Mouse (Mus musculus): Measurements from ENCODE around the gene Tec. TPM values are rescaled to one million over a fixed set of nuclear protein-coding genes. Genes with fewer than 3 reads are reported as not detected.

The Tec gene
- polyA plus RNA-seq, 1 experiment from 2014 or later = 8.6 TPM

- no peak overlapping the region for H3K27ac ChIP-seq
- no peaks in the 10 kb centered on the region for H3K9me3 ChIP-seq (replicated peaks)
- no peaks in the 10 kb centered on the region for H3K27me3 ChIP-seq
- peaks cover 9% of the 10 kb centered on the region; the same call in 1 of the 2 replicates for H3K36me3 ChIP-seq
- no peak overlapping the region for H3K9ac ChIP-seq
- H3K4me1 ChIP-seq = no peaks in the 10 kb centered on the region
- WGBS = 54% methylated on average over 5 of the region's 5 CpGs
- H3K4me3 ChIP-seq (replicated peaks) = no peak overlapping the region
- ATAC-seq (replicated peaks; ENCODE audit: low FRiP score) = no peak
- no peak overlapping the region for H3K4me2 ChIP-seq
These were observed 107.0 kb downstream of the Tec start for GRCm38 (mm10) chr5:72761237-72761636.

DNA sequence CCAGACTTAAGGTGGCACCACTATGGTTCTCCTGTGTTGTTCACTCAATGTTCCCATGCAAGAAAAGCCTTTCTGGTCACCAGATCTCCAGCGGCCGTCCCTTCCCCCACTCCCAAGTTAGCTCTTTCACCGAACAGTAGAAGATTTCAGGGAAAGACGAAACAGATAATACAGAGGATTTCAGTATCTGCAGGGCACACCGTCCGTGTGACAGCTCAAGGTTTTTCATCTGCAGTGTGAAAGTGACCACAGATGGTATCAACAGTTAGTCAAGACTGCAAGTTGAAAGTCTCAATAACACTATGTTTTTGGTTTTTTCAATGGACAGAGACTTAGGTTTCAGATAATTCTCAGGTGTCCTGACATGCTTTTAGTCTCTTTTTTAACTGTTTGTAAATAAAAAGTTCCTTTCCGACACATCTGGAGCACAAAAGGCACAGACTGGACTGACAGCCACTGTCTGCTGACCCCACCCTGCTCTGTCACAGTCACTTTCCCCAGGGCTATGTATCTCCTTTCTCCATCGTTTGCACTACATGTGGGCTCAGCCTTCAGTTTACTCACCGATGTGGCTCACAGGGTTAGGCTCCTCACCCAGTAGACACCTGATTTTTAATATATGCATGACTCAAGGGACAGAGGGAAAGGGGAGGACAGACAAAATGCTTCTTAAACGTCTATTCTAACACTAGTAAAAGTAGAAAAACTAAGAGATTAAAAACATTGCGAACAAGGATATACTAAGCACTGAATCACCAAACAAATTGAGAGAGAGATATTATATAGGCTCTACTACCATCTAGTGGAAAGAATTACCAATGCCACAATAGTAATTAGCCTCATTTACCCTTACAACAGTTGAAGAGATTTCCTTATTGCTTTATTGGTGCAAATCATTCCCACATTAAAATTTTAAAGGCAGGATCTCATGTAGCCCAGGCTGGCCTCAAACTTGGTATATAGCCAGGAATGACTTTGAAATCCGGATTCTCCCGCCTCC, 109.1 kb downstream of the Tec start:
- Histone ChIP-seq H3K4me3 (replicated peaks) (no peak overlapping the region), H3K9me3 (replicated peaks) (no peaks in the 10 kb centered on the region), H3K36me3 (peaks cover 12% of the 10 kb centered on the region; the same call in 1 of the 2 replicates), H3K27ac (no peak overlapping the region), H3K4me2 (no peak overlapping the region), H3K9ac (no peak overlapping the region), H3K4me1 (no peaks in the 10 kb centered on the region), H3K27me3 (no peaks in the 10 kb centered on the region)
- 74% methylated on average over 13 of the region's 13 CpGs for WGBS
- 0 out of 2 replicates have a peak, but pooled peaks have one; percentile 33 for ATAC-seq (replicated peaks; ENCODE audit: low FRiP score)

- Histone ChIP-seq H3K36me3 (peaks cover 3% of the 10 kb centered on the region; the same call in 1 of the 2 replicates), H3K9ac (no peak overlapping the region), H3K4me1 (no peaks in the 10 kb centered on the region), H3K27ac (no peak overlapping the region), H3K9me3 (replicated peaks) (no peaks in the 10 kb centered on the region), H3K4me2 (no peak overlapping the region), H3K27me3 (no peaks in the 10 kb centered on the region), H3K4me3 (replicated peaks) (no peak overlapping the region)
- WGBS = 76% methylated on average over 18 of the region's 18 CpGs
- no peak for ATAC-seq (replicated peaks; ENCODE audit: low FRiP score)
These were observed 111.0 kb downstream of the Tec start for GRCm38 (mm10) chr5:72757155-72757773.

- 87% methylated on average over 8 of the region's 8 CpGs for WGBS
- Histone ChIP-seq H3K4me2 (no peak overlapping the region), H3K9ac (no peak overlapping the region), H3K27ac (no peak overlapping the region), H3K9me3 (replicated peaks) (no peaks in the 10 kb centered on the region), H3K4me3 (replicated peaks) (no peak overlapping the region), H3K36me3 (0 out of 2 replicates have a peak, but pooled peaks cover 3% of the 10 kb centered on the region), H3K27me3 (no peaks in the 10 kb centered on the region), H3K4me1 (no peaks in the 10 kb centered on the region)
- no peak for ATAC-seq (replicated peaks; ENCODE audit: low FRiP score)
These were observed 112.3 kb downstream of the Tec start for GRCm38 (mm10) chr5:72755941-72756340.

- no peak for ATAC-seq (replicated peaks; ENCODE audit: low FRiP score)
- Histone ChIP-seq H3K27me3 (no peaks in the 10 kb centered on the region), H3K27ac (no peak overlapping the region), H3K36me3 (0 out of 2 replicates have a peak, but pooled peaks cover 3% of the 10 kb centered on the region), H3K9ac (no peak overlapping the region), H3K4me1 (no peaks in the 10 kb centered on the region), H3K9me3 (replicated peaks) (no peaks in the 10 kb centered on the region), H3K4me2 (no peak overlapping the region), H3K4me3 (replicated peaks) (no peak overlapping the region)
- WGBS = 82% methylated on average over 2 of the region's 2 CpGs
These were observed 113.2 kb downstream of the Tec start for GRCm38 (mm10) chr5:72755035-72755434.

DNA sequence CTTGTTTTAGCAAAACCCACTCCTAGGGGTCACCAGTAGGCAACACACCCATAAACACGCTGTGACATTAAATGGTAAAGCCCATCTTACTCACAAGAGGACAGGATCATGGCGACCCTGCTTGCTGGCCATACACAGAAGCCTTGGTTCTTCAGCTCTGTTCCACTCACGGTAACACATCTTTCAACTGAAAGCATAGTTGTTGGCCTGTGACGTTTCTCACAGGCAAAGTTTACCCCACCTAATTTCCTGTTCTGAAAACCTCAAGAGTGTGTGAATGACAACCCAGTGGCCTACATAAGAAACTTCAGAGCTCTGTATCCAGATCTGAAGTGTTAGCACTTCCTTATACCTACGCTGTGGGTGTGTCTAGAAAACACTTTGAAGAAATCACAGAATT, 115.7 kb downstream of the Tec start, which contains the start of gene Txk:
Gene Txk, minus strand, starts transcription at position 193 of the 400 bp plus-strand sequence.
- Histone ChIP-seq H3K27ac (no peak within 1 kb of the TSS), H3K9ac (no peak within 1 kb of the TSS), H3K9me3 (replicated peaks) (no peaks in the 10 kb centered on the region), H3K36me3 (0 out of 2 replicates have a peak, but pooled peaks cover 3% of the 10 kb centered on the region), H3K27me3 (no peaks in the 10 kb centered on the region), H3K4me3 (replicated peaks) (no peak within 1 kb of the TSS), H3K4me1 (no peaks in the 10 kb centered on the region), H3K4me2 (no peak within 1 kb of the TSS)
- ATAC-seq (replicated peaks; ENCODE audit: low FRiP score) = no peak
- 76% methylated on average over 5 of the region's 5 CpGs for WGBS

- H3K36me3 ChIP-seq = 0 out of 2 replicates have a peak, but pooled peaks cover 3% of the 10 kb centered on the region
- no peak overlapping the region for H3K9ac ChIP-seq
- WGBS = 87% methylated on average over 7 of the region's 7 CpGs
- ATAC-seq (replicated peaks; ENCODE audit: low FRiP score) = no peak
- no peak overlapping the region for H3K4me2 ChIP-seq
- no peak overlapping the region for H3K27ac ChIP-seq
- H3K27me3 ChIP-seq = no peaks in the 10 kb centered on the region
- no peaks in the 10 kb centered on the region for H3K4me1 ChIP-seq
- H3K9me3 ChIP-seq (replicated peaks) = no peaks in the 10 kb centered on the region
- no peak overlapping the region for H3K4me3 ChIP-seq (replicated peaks)
These were observed 117.1 kb downstream of the Tec start for GRCm38 (mm10) chr5:72751056-72751758.

DNA sequence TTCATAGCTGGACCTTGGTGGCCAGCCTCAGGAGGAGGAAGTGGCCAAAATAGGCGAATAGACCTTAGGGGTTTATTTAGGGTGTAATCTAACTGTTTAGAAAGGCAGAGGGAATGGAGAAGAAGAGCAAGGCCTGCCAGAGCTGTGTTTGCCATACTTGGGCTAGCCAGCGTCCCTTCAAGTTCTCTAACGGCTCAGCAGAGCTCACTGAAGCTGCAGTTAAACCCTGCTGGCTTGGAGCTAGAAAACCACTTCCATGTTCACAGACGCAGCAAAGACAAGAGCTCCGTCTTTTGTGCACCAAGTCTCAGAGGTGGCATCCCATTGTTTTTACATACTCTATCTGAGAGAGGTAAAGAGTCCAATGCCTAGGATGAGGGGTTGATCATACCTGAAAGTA, 118.1 kb downstream of the Tec start:
- no peaks in the 10 kb centered on the region for H3K4me1 ChIP-seq
- no peaks in the 10 kb centered on the region for H3K9me3 ChIP-seq (replicated peaks)
- no peak overlapping the region for H3K27ac ChIP-seq
- H3K4me3 ChIP-seq (replicated peaks) = no peak overlapping the region
- no peaks in the 10 kb centered on the region for H3K36me3 ChIP-seq
- H3K27me3 ChIP-seq = no peaks in the 10 kb centered on the region
- no peak overlapping the region for H3K4me2 ChIP-seq
- H3K9ac ChIP-seq = no peak overlapping the region
- 84% methylated on average over 5 of the region's 5 CpGs for WGBS
- ATAC-seq (replicated peaks; ENCODE audit: low FRiP score) = no peak

DNA sequence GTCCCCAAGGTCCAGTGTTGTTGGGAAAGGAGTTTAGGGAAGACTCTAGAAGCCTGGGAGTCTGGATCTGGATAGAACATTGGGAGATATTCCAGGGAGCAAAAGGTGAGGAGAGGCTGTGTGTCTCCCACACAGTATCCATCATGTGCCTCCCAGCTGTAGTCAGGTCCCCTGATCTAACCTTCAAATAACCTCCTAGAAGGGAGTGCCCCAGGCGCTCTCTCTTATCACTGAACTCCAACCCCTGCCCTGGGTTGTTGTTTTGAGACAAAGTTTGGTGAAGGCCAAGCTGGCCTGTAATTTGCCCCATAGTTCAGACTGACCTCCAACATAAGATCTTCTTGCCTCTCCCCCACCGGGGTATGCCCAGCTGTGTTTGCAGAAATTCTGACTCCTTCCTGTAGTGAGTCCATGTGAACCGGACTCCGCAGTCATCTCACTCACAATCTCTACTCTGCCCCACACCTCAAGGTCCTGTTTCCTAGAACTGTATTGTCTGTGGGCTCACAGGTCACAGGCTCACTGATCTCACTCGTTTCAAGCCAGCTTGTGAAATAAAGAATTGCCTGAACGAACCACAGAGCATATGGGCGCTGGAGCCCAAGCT, 119.5 kb downstream of the Tec start:
- ATAC-seq (replicated peaks; ENCODE audit: low FRiP score) = no peak
- Histone ChIP-seq H3K27ac (no peak overlapping the region), H3K4me2 (no peak overlapping the region), H3K4me1 (no peaks in the 10 kb centered on the region), H3K27me3 (no peaks in the 10 kb centered on the region), H3K9me3 (replicated peaks) (no peaks in the 10 kb centered on the region), H3K9ac (no peak overlapping the region), H3K36me3 (no peaks in the 10 kb centered on the region), H3K4me3 (replicated peaks) (no peak overlapping the region)
- 52% methylated on average over 7 of the region's 7 CpGs for WGBS

DNA sequence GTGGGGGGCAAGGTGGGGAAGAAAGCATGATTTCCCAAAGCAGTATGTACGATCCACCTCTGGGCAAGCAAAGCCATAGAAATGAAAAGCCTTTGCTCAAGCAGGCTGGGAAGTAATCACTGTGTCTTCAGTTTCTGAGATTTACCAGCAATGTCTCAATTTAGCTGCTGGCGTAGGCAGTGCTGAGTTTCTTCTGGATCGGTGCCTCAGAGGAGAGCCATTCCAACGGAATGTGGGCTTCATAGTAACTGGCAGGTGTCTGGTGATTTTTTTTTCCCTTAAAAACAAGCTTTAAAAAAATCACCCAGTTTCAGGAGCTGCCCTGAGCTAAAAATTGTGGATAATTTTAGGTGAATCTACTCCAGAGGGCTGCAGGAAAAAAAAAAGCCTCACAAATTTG, 120.9 kb downstream of the Tec start:
- no peaks in the 10 kb centered on the region for H3K27me3 ChIP-seq
- H3K36me3 ChIP-seq = no peaks in the 10 kb centered on the region
- no peak overlapping the region for H3K9ac ChIP-seq
- no peak overlapping the region for H3K4me3 ChIP-seq (replicated peaks)
- WGBS = 78% methylated on average over 4 of the region's 4 CpGs
- no peak for ATAC-seq (replicated peaks; ENCODE audit: low FRiP score)
- H3K4me1 ChIP-seq = no peaks in the 10 kb centered on the region
- no peak overlapping the region for H3K27ac ChIP-seq
- H3K4me2 ChIP-seq = no peak overlapping the region
- no peaks in the 10 kb centered on the region for H3K9me3 ChIP-seq (replicated peaks)

GRCm38 (mm10) chr5:72746461-72746860, 121.8 kb downstream of the Tec start:
- Histone ChIP-seq H3K4me3 (replicated peaks) (no peak overlapping the region), H3K36me3 (no peaks in the 10 kb centered on the region), H3K4me2 (no peak overlapping the region), H3K27ac (no peak overlapping the region), H3K27me3 (no peaks in the 10 kb centered on the region), H3K9me3 (replicated peaks) (no peaks in the 10 kb centered on the region), H3K9ac (no peak overlapping the region), H3K4me1 (no peaks in the 10 kb centered on the region)
- WGBS = 76% methylated on average over 4 of the region's 4 CpGs
- ATAC-seq (replicated peaks; ENCODE audit: low FRiP score) = no peak
